Mouse (Mus musculus): Measurements from ENCODE around the gene Mcoln2. TPM values are rescaled to one million over a fixed set of nuclear protein-coding genes. Genes with fewer than 3 reads are reported as not detected.

The Mcoln2 gene
- total and polyA plus RNA-seq, 3 experiments = 0.10 to 0.42 TPM; not detected in 1

- TF ChIP-seq CTCF (IDR thresholded peaks at IDR 0.05 in 2 of 3, conservative IDR thresholded peaks at IDR 0.05 in 1 of 3; ENCODE audit: control insufficient read depth in 1 of 3, insufficient read depth in 1 of 3, low read depth in 2 of 3, low read length in 3 of 3, poor library complexity in 1 of 3, severe bottlenecking in 1 of 3) (no peak), KAT2A (conservative IDR thresholded peaks at IDR 0.05; ENCODE audit: low read depth, low read length) (no peak), ZC3H11A (IDR thresholded peaks at IDR 0.05; ENCODE audit: low read depth, low read length) (no peak), MAX (IDR thresholded peaks at IDR 0.05; ENCODE audit: low read length) (no peak), USF1 (IDR thresholded peaks at IDR 0.05; ENCODE audit: low read depth, low read length) (no peak), MAFK (IDR thresholded peaks at IDR 0.05; ENCODE audit: borderline replicate concordance, low read depth, low read length) (no peak), NRF1 (IDR thresholded peaks at IDR 0.05; ENCODE audit: insufficient read depth, low read depth, low read length, poor library complexity, severe bottlenecking) (no peak), EP300 (IDR thresholded peaks at IDR 0.05; ENCODE audit: low read depth in 1 of 2, low read length in 2 of 2) (no peak), SMC3 (IDR thresholded peaks at IDR 0.05; ENCODE audit: low read depth, low read length) (no peak), ETS1 (IDR thresholded peaks at IDR 0.05; ENCODE audit: low read depth, low read length) (no peak), TCF12 (IDR thresholded peaks at IDR 0.05; ENCODE audit: low read depth, low read length) (no peak), BHLHE40 (IDR thresholded peaks at IDR 0.05; ENCODE audit: borderline replicate concordance, low read depth, low read length) (no peak), POLR2A (IDR thresholded peaks at IDR 0.05; ENCODE audit: control insufficient read depth in 1 of 2, insufficient read depth in 1 of 2, low read depth in 1 of 2, low read length in 2 of 2, poor library complexity in 1 of 2) (no peak), MAZ (IDR thresholded peaks at IDR 0.05; ENCODE audit: low read depth, low read length) (no peak), UBTF (IDR thresholded peaks at IDR 0.05; ENCODE audit: borderline replicate concordance, insufficient read depth, low read depth, low read length) (no peak), ZNF384 (IDR thresholded peaks at IDR 0.05; ENCODE audit: low read depth, low read length) (no peak), NELFE (IDR thresholded peaks at IDR 0.05; ENCODE audit: low read depth, low read length) (no peak), MXI1 (IDR thresholded peaks at IDR 0.05; ENCODE audit: low read depth, low read length) (no peak), HCFC1 (IDR thresholded peaks at IDR 0.05; ENCODE audit: low read depth, low read length) (no peak)
- no peaks in the 10 kb centered on the region for H3K27me3 ChIP-seq (ENCODE audit: control insufficient read depth in 1 of 2, insufficient read depth in 2 of 2, low read length in 2 of 2)
- H3K27ac ChIP-seq (ENCODE audit: control insufficient read depth, low read depth, low read length) = no peak overlapping the region
- no peaks in the 10 kb centered on the region for H3K79me2 ChIP-seq (ENCODE audit: control insufficient read depth, insufficient read depth, low read length, poor library complexity)
- no peaks in the 10 kb centered on the region; a peak in 1 of 4 replicates for H3K36me3 ChIP-seq (ENCODE audit: control insufficient read depth in 1 of 2, insufficient read depth in 2 of 2, low read length in 2 of 2)
- H3K4me1 ChIP-seq (ENCODE audit: control insufficient read depth in 1 of 2, insufficient read depth in 2 of 2, low read length in 2 of 2) = peaks cover 0 to 6% of the 10 kb centered on the region in 2 experiments; a peak in 1 of 4 replicates
- no peaks in the 10 kb centered on the region for H3K9me3 ChIP-seq (replicated peaks; ENCODE audit: insufficient read depth, low read length)
- H3K9ac ChIP-seq (ENCODE audit: control insufficient read depth, low read depth, low read length, poor library complexity, severe bottlenecking) = no peak overlapping the region
- H3K4me3 ChIP-seq (ENCODE audit: control insufficient read depth in 1 of 2, insufficient read depth in 1 of 2, low read depth in 2 of 2, low read length in 2 of 2) = no peak overlapping the region
- DNase-seq (ENCODE audit: low read depth, low spot score) = no peak
Measured at GRCm38 (mm10) chr3:146135417-146135816, 14.2 kb upstream of the Mcoln2 start.

- Histone ChIP-seq H3K9ac (ENCODE audit: control insufficient read depth, low read depth, low read length, poor library complexity, severe bottlenecking) (no peak overlapping the region), H3K9me3 (replicated peaks; ENCODE audit: insufficient read depth, low read length) (no peaks in the 10 kb centered on the region), H3K36me3 (ENCODE audit: control insufficient read depth in 1 of 2, insufficient read depth in 2 of 2, low read length in 2 of 2) (no peaks in the 10 kb centered on the region; a peak in 1 of 4 replicates), H3K27ac (ENCODE audit: control insufficient read depth, low read depth, low read length) (no peak overlapping the region), H3K79me2 (ENCODE audit: control insufficient read depth, insufficient read depth, low read length, poor library complexity) (no peaks in the 10 kb centered on the region), H3K4me3 (ENCODE audit: control insufficient read depth in 1 of 2, insufficient read depth in 1 of 2, low read depth in 2 of 2, low read length in 2 of 2) (no peak overlapping the region), H3K27me3 (ENCODE audit: control insufficient read depth in 1 of 2, insufficient read depth in 2 of 2, low read length in 2 of 2) (no peaks in the 10 kb centered on the region; a peak in 1 of 4 replicates), H3K4me1 (ENCODE audit: control insufficient read depth in 1 of 2, insufficient read depth in 2 of 2, low read length in 2 of 2) (peaks cover 0 to 3% of the 10 kb centered on the region in 2 experiments; a peak in 1 of 4 replicates)
- no peak for DNase-seq (ENCODE audit: low read depth, low spot score)
- no peak for TF ChIP-seq SIN3A (IDR thresholded peaks at IDR 0.05; ENCODE audit: low read length)
- no peak for TF ChIP-seq MAZ (IDR thresholded peaks at IDR 0.05; ENCODE audit: low read depth, low read length)
- no peak for TF ChIP-seq BHLHE40 (IDR thresholded peaks at IDR 0.05; ENCODE audit: borderline replicate concordance, low read depth, low read length)
- TF ChIP-seq CTCF (IDR thresholded peaks at IDR 0.05 in 2 of 3, conservative IDR thresholded peaks at IDR 0.05 in 1 of 3; ENCODE audit: control insufficient read depth in 1 of 3, insufficient read depth in 1 of 3, low read depth in 2 of 3, low read length in 3 of 3, poor library complexity in 1 of 3, severe bottlenecking in 1 of 3) = peak in 2 of 3 experiments; percentile 9 to 16; a peak in 2 of 6 replicates
- TF ChIP-seq SMC3 (IDR thresholded peaks at IDR 0.05; ENCODE audit: low read depth, low read length) = peak; percentile 28
- TF ChIP-seq TAL1 (IDR thresholded peaks at IDR 0.05; ENCODE audit: low read length) = no peak
- TF ChIP-seq ZNF384 (IDR thresholded peaks at IDR 0.05; ENCODE audit: low read depth, low read length) = no peak
- TF ChIP-seq HCFC1 (IDR thresholded peaks at IDR 0.05; ENCODE audit: low read depth, low read length) = no peak
- no peak for TF ChIP-seq MAFK (IDR thresholded peaks at IDR 0.05; ENCODE audit: borderline replicate concordance, low read depth, low read length)
- TF ChIP-seq MEF2A (IDR thresholded peaks at IDR 0.05; ENCODE audit: extremely low read depth, insufficient replicate concordance, low read depth, low read length, poor library complexity, severe bottlenecking) = no peak
- no peak for TF ChIP-seq MXI1 (IDR thresholded peaks at IDR 0.05; ENCODE audit: low read depth, low read length)
- TF ChIP-seq USF1 (IDR thresholded peaks at IDR 0.05; ENCODE audit: low read depth, low read length) = no peak
- no peak for TF ChIP-seq MAX (IDR thresholded peaks at IDR 0.05; ENCODE audit: low read length)
- TF ChIP-seq UBTF (IDR thresholded peaks at IDR 0.05; ENCODE audit: borderline replicate concordance, insufficient read depth, low read depth, low read length) = no peak
Measured at GRCm38 (mm10) chr3:146136422-146136821, 13.2 kb upstream of the Mcoln2 start.
